Mouse (Mus musculus) forebrain, embryonic 15.5 days (tissue): Measurements from ENCODE around the gene Galnt12. TPM values are rescaled to one million over a fixed set of nuclear protein-coding genes. Genes with fewer than 3 reads are reported as not detected.

Experiments used
- polyA plus RNA-seq: library from polyadenylated mRNA; unstranded; fragments of >200 nt; fragmentation: Nextera tagmentation; extraction: Ambion mirVana; gene quantifications from 2 replicates; pipeline ENCODE4 v1.2.1, GENCODE M21; 2015

Gene Galnt12
- polyA plus RNA-seq, 1 experiment from 2014 or later: 1.3 TPM

Other genes starting within 250 kb of the Galnt12 start
- gene Gabbr2, start 100.0 kb upstream of the Galnt12 start, polyA plus RNA-seq: 3.6 and 5.4 TPM in 2 replicates
- 4.3 and 4.9 TPM in 2 replicates for gene Anks6, start 34.5 kb upstream of the Galnt12 start, polyA plus RNA-seq
- gene Col15a1, start 116.3 kb downstream of the Galnt12 start, polyA plus RNA-seq: 1.4 and 3.1 TPM in 2 replicates